Mouse (Mus musculus): ENCODE measurements at regions not wholly inside any gene's neighbourhood (a gene's known extent, or its start where the extent isn't known, plus 50 kb on each side); places are given as distances from the start of the nearest gene placed in this dataset.

DNA sequence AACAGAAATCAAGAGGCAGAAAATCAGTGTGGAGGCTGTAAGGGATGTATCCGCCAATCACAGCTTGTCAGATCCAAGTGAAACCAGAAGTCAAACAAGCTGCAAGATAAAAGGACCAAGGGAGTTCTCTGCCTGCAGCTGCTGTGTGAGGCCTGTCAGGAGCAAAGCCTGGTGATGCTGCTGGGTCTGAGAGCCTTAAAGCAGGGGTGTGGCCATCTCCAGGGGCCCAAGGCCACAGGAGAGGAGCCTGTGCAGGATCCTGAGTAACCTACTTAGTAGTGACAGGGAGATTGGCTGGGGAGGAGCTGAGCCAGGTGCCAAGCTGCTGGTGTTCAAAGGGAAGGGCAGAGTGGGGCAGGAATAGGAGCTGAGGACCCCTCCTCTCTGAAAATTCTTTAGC lies 418.8 kb downstream of the Matn1 start:
- 50% methylated on average over 1 of the region's 1 CpGs for WGBS
- Histone ChIP-seq H3K9me3 (no peaks in the 10 kb centered on the region), H3K36me3 (no peaks in the 10 kb centered on the region), H3K4me1 (replicated peaks) (0 out of 2 replicates have a peak, but pooled peaks cover 6% of the 10 kb centered on the region), H3K4me2 (no peak overlapping the region), H3K27me3 (no peaks in the 10 kb centered on the region; the same call in 1 of the 2 replicates), H3K27ac (replicated peaks) (no peak overlapping the region), H3K4me3 (no peak overlapping the region), H3K9ac (no peak overlapping the region)
- ATAC-seq (ENCODE audit: low read depth) = no peak

DNA sequence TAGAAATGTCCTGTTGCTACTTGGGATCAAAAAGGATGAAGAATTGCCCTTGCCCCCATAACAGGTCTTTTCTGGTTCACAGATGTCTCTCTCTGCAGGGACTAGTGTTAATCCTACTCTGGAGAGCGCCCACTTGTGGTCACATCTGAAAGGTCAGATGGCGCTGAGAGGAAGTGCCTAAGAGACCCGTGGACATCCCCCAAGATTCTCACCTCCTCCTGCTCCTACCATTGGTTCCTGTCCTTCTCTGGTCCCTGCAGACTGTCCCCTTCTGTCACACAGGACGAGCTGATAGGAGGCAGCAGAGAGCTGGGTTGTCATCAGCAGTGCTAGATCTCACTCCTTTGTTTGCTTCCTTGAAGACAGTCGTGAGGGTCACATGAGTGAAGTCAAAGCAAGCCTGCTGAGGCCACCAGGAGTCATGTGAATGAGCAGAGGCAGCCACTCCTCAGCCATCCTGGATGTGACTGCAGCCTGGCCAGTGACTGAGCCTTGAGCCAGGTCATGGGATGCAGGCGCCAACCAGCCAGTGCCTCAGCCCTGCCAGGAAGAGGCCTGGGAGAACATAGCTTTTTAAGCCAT lies 420.6 kb downstream of the Matn1 start:
- no peak overlapping the region for H3K9ac ChIP-seq
- H3K4me3 ChIP-seq = no peak overlapping the region
- H3K4me1 ChIP-seq (replicated peaks) = 0 out of 2 replicates have a peak, but pooled peaks cover 6% of the 10 kb centered on the region
- H3K9me3 ChIP-seq = no peaks in the 10 kb centered on the region
- no peak overlapping the region for H3K4me2 ChIP-seq
- no peak overlapping the region for H3K27ac ChIP-seq (replicated peaks)
- no peaks in the 10 kb centered on the region for H3K36me3 ChIP-seq
- WGBS = 31% methylated on average over 6 of the region's 6 CpGs
- no peaks in the 10 kb centered on the region; the same call in 1 of the 2 replicates for H3K27me3 ChIP-seq
- ATAC-seq (ENCODE audit: low read depth) = no peak

DNA sequence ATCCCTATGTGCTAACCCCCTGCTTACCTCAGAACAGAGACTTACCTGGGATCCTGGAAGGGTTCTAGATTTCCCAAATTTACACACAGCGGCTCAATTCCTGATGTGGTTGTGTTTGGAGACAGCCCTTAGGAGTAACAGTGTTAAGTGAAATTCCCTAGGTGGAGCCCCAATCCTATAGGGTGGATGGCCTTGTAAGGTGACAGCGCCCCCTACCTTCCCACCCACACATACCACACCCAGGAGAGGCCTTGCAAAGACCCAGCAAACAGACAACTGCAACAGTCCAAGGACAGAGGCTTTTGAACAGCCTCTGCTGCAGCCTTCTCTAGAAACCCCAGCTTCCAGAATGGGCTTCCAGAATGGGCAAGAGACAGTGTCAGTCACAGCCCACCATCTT lies 421.8 kb downstream of the Matn1 start:
- no peaks in the 10 kb centered on the region for H3K9me3 ChIP-seq
- no peaks in the 10 kb centered on the region for H3K36me3 ChIP-seq
- H3K9ac ChIP-seq = no peak overlapping the region
- WGBS = 73% methylated on average over 2 of the region's 2 CpGs
- ATAC-seq (ENCODE audit: low read depth) = no peak
- no peak overlapping the region for H3K27ac ChIP-seq (replicated peaks)
- H3K4me3 ChIP-seq = no peak overlapping the region
- 0 out of 2 replicates have a peak, but pooled peaks cover 6% of the 10 kb centered on the region for H3K4me1 ChIP-seq (replicated peaks)
- no peak overlapping the region for H3K4me2 ChIP-seq
- no peaks in the 10 kb centered on the region; the same call in 1 of the 2 replicates for H3K27me3 ChIP-seq

DNA sequence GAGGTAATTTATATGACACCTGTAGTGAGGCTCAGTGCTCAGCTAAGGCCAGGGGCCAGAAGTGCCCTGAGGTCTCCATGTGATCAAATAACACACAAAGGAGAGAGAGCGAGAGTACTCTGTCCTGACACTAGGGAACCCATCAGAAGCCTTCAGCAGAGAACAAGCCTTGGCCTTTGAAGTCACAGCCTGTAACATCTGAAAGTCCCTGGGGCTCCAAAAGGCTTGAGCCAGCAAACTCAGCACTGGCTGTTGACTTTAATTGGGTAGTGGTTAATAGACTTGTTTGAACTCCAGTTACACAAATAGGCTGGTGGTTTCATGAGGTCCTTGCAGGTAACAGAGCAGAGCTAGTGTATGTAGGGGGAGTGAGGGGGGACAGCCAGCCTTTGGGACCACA lies 422.5 kb downstream of the Matn1 start:
- 83% methylated on average over 1 of the region's 1 CpGs for WGBS
- Histone ChIP-seq H3K4me3 (no peak overlapping the region), H3K36me3 (no peaks in the 10 kb centered on the region), H3K4me1 (replicated peaks) (0 out of 2 replicates have a peak, but pooled peaks cover 6% of the 10 kb centered on the region), H3K9ac (no peak overlapping the region), H3K27me3 (no peaks in the 10 kb centered on the region; the same call in 1 of the 2 replicates), H3K4me2 (no peak overlapping the region), H3K9me3 (no peaks in the 10 kb centered on the region), H3K27ac (replicated peaks) (no peak overlapping the region)
- ATAC-seq (ENCODE audit: low read depth) = no peak

DNA sequence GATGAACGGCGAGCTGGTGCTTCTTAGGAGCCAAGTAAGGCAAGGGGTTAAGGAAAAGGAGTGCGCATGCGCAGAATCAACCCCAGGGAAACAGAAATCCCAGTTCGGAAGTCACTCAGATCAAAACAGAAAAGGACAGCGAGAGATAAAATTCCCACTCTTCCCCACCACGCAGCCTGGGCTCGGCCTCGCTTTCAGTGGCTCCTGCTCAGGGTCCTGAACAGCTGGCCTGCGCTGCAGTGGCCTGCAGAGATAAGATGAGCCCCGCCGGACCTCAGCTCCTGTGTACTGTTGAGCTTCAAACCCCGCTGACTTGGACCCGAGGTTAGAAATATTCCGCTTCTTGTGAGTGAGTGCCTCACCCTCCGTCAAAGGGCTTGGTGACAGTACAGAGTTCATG lies 428.3 kb downstream of the Matn1 start:
- no peak overlapping the region for H3K4me2 ChIP-seq
- WGBS = 85% methylated on average over 16 of the region's 16 CpGs
- H3K36me3 ChIP-seq = no peaks in the 10 kb centered on the region
- no peak overlapping the region for H3K4me3 ChIP-seq
- H3K4me1 ChIP-seq (replicated peaks) = peaks cover 8% of the 10 kb centered on the region
- H3K9me3 ChIP-seq = no peaks in the 10 kb centered on the region
- no peak overlapping the region for H3K9ac ChIP-seq
- H3K27ac ChIP-seq (replicated peaks) = no peak overlapping the region
- H3K27me3 ChIP-seq = no peaks in the 10 kb centered on the region
- ATAC-seq (ENCODE audit: low read depth) = no peak

- H3K27ac ChIP-seq (replicated peaks) = no peak overlapping the region
- no peaks in the 10 kb centered on the region for H3K9me3 ChIP-seq
- peaks cover 12% of the 10 kb centered on the region for H3K4me1 ChIP-seq (replicated peaks)
- no peak overlapping the region for H3K4me3 ChIP-seq
- no peak overlapping the region for H3K4me2 ChIP-seq
- no peak overlapping the region for H3K9ac ChIP-seq
- 85% methylated on average over 3 of the region's 3 CpGs for WGBS
- H3K36me3 ChIP-seq = no peaks in the 10 kb centered on the region
- no peaks in the 10 kb centered on the region for H3K27me3 ChIP-seq
- ATAC-seq (ENCODE audit: low read depth) = no peak
These were observed 429.0 kb downstream of the Matn1 start for GRCm38 (mm10) chr4:131373172-131373571.

- no peak for ATAC-seq (ENCODE audit: low read depth)
- WGBS = 91% methylated on average over 6 of the region's 6 CpGs
These were observed 430.5 kb downstream of the Matn1 start for GRCm38 (mm10) chr4:131374527-131375290.

DNA sequence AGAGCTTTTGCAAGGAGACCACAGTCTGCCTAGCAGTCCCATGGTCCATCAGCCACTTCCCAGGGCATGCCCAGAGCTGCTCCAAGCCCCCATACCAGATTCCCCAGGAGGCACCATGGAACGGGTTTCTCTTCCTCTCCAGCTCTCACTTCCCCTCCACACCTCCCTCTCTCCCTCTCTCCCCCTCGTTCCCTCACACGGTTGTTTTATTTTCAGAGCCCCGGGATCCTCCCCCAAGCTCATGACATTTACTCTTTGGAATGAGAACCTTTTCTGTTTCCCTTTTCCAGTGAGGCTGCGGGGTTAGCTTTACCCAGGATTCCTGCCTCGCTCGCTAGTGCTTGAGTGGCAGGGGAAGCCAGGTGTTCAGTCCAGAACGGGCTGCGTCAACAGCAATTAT lies 436.9 kb downstream of the Matn1 start:
- no peak overlapping the region for H3K4me2 ChIP-seq

More at GRCm38 (mm10) chr4:131374527-131375290, 430.5 kb downstream of the Matn1 start:
- Histone ChIP-seq H3K9me3 (no peaks in the 10 kb centered on the region), H3K36me3 (no peaks in the 10 kb centered on the region), H3K9ac (no peak overlapping the region), H3K4me2 (no peak overlapping the region), H3K4me1 (replicated peaks) (peaks cover 17% of the 10 kb centered on the region), H3K27me3 (no peaks in the 10 kb centered on the region), H3K27ac (replicated peaks) (no peak overlapping the region), H3K4me3 (no peak overlapping the region)

GRCm38 (mm10) chr4:131381529-131381928 lies 437.3 kb downstream of the Matn1 start:
- H3K27me3 ChIP-seq = no peaks in the 10 kb centered on the region
- H3K9ac ChIP-seq = no peak overlapping the region
- 80% methylated on average over 7 of the region's 7 CpGs for WGBS
- no peak overlapping the region for H3K4me3 ChIP-seq
- no peak for ATAC-seq (ENCODE audit: low read depth)
- no peak overlapping the region for H3K27ac ChIP-seq (replicated peaks)
- peaks cover 28% of the 10 kb centered on the region for H3K4me1 ChIP-seq (replicated peaks)
- no peak overlapping the region for H3K4me2 ChIP-seq
- no peaks in the 10 kb centered on the region for H3K36me3 ChIP-seq
- H3K9me3 ChIP-seq = no peaks in the 10 kb centered on the region

More for the DNA sequence above, 436.9 kb downstream of the Matn1 start:
- Histone ChIP-seq H3K4me3 (no peak overlapping the region), H3K27me3 (no peaks in the 10 kb centered on the region), H3K9ac (no peak overlapping the region), H3K4me1 (replicated peaks) (peaks cover 28% of the 10 kb centered on the region), H3K9me3 (no peaks in the 10 kb centered on the region), H3K36me3 (no peaks in the 10 kb centered on the region), H3K27ac (replicated peaks) (no peak overlapping the region)
- 70% methylated on average over 9 of the region's 9 CpGs for WGBS
- no peak for ATAC-seq (ENCODE audit: low read depth)

DNA sequence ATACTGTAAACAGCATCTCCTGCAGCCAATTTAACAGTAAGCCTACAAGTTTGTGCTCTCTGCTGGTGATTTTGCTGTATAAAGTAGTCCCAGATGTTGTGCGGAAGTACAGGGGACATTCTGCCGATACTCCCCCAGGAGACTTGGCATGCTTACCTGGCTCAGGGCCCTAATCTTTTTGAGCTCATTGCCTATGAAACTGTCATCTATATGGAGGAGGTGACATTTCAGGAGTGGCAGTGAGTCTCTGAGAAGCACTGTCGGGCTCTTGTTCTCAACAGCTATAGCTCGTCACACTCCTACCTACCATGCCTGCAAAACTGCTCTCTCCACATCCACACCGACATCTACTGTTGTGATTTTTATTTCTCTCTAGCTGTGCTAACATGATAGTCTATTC lies 439.7 kb downstream of the Matn1 start:
- Histone ChIP-seq H3K4me3 (no peak overlapping the region), H3K9ac (no peak overlapping the region), H3K27ac (replicated peaks) (no peak overlapping the region), H3K9me3 (no peaks in the 10 kb centered on the region), H3K4me1 (replicated peaks) (0 out of 2 replicates have a peak, but pooled peaks cover 16% of the 10 kb centered on the region), H3K4me2 (no peak overlapping the region), H3K27me3 (no peaks in the 10 kb centered on the region), H3K36me3 (no peaks in the 10 kb centered on the region)
- no peak for ATAC-seq (ENCODE audit: low read depth)
- 81% methylated on average over 5 of the region's 5 CpGs for WGBS

DNA sequence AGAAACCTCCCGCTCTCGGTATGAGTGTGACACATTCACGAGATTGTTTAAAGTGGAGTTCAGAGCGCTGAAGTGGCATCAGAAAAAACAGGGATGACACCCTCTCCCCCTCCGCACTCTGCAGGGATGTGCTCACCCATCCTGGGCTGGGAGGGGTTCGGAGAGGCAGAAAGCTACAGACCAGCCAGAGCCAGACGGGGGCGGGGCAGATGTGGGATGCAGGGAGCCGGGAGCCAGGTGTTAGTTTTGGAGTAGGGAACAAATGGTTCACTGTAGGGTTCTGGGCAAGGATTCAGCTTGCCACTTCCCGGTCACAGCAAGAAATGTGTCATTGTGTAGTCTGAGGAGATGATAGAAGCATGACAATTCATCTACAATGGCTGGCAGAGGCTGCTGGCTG lies 442.8 kb downstream of the Matn1 start:
- H3K9ac ChIP-seq = no peak overlapping the region
- H3K27me3 ChIP-seq = no peaks in the 10 kb centered on the region
- H3K4me3 ChIP-seq = no peak overlapping the region
- ATAC-seq (ENCODE audit: low read depth) = no peak
- peaks cover 12% of the 10 kb centered on the region for H3K4me1 ChIP-seq (replicated peaks)
- no peak overlapping the region for H3K27ac ChIP-seq (replicated peaks)
- H3K36me3 ChIP-seq = no peaks in the 10 kb centered on the region
- no peaks in the 10 kb centered on the region for H3K9me3 ChIP-seq
- H3K4me2 ChIP-seq = no peak overlapping the region
- 83% methylated on average over 10 of the region's 10 CpGs for WGBS

GRCm38 (mm10) chr4:131391119-131391923 lies 446.8 kb downstream of the Ptpru start:
- peaks cover 27% of the 10 kb centered on the region for H3K4me1 ChIP-seq (replicated peaks)
- peak overlapping the region; percentile 62 for H3K27ac ChIP-seq (replicated peaks)
- ATAC-seq (ENCODE audit: low read depth) = peak; percentile 85
- H3K9ac ChIP-seq = no peak overlapping the region
- WGBS = 23% methylated on average over 10 of the region's 10 CpGs
- no peaks in the 10 kb centered on the region for H3K27me3 ChIP-seq
- no peaks in the 10 kb centered on the region for H3K9me3 ChIP-seq
- no peak overlapping the region for H3K4me2 ChIP-seq
- no peaks in the 10 kb centered on the region for H3K36me3 ChIP-seq
- H3K4me3 ChIP-seq = no peak overlapping the region

Measured in neural tube, embryonic 13.5 days (tissue).